Mouse (Mus musculus): ENCODE results near the gene Vmn2r19.

DNA sequence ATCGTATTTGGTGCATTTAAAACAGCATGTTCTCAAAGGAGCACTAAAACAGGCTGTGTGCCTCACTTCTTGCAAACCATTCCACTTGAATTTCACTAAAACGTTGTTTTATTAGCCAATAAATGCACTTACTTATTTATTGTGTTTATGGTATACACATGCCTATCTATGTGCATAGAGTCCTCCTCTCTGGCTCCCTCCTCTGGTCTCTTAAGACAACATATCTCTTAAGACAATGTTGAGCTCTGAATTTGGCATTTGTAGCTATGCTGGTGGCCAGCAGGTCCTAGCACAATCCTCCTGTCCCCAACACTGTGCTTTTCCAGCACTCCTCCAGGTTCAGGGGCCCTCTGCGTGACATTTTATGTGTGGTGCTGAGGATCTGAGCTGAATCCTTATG, 49.2 kb upstream of the Vmn2r19 start:
- no peak for TF ChIP-seq CTCF (IDR thresholded peaks at IDR 0.05; ENCODE audit: extremely low read depth, insufficient read length, insufficient replicate concordance, low read depth, low read length)
- TF ChIP-seq POLR2A (IDR thresholded peaks at IDR 0.05; ENCODE audit: low read depth, low read length): no peak
